ENCODE assay signal across 22 mouse cellular contexts in the genomic region with DNA sequence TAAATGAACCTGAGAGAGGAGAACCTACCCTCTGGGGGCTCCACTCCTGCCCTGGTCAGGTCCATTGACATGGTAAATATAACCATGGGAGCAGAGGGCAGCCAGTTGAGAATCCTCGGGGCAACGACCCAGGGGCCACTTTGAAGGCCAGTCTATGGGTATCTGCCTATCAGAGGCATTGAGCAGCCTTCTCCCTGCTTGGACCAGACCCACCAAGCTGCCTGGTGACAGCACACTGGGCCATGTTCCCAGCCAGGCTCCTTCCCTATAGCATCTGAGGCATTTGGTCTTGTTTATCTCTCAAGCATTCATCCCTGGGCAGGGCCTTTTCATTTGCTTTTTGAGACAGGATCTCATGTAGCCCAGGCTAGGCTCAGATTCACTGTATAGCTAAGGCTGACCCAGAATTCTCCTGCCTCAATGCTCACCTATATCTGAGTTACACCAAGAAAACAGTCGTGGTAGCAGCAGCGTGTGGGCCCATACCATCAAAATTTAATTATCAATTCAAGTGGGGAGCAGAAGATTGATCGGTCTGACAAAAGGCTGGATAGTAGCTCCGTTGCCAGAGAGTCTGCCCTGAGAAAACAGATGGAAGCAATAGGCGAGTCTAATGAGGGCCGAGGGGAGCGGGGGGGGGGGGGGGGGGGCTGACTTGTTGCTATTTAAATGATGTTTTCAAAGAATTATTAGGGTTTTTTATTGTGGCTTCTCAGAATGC.
DNase-seq lines count a peak whose midpoint lies in the region; ATAC-seq and TF ChIP-seq lines count a peak whose summit lies in the region.
"Had no signal": no experiment of that assay in that cellular context is flagged by ENCODE, and none has a peak within 500 bp of the region (broad histone marks: within the 10 kb centered on the region; RNA-seq: fewer than 3 reads in every experiment).

No protein-coding gene starts in this region.

- H3K79me2 ChIP-seq in liver, adult 2 months (ENCODE audit: control insufficient read depth, insufficient read depth, low read length): no peaks in the 10 kb centered on the region

- peaks cover 4% of the 10 kb centered on the region; the same call in 1 of the 2 replicates for H3K4me1 ChIP-seq in liver, adult 2 months (ENCODE audit: control insufficient read depth, insufficient read depth, low read length)
- no peaks in the 10 kb centered on the region for H3K4me1 ChIP-seq in liver, embryonic 12.5 days
- peaks cover 6% of the 10 kb centered on the region; the same call in 1 of the 2 replicates for H3K4me1 ChIP-seq in forebrain, embryonic 15.5 days
- no peaks in the 10 kb centered on the region; the same call in 1 of the 2 replicates for H3K4me1 ChIP-seq in hindbrain, embryonic 11.5 days (replicated peaks; ENCODE audit: control insufficient read depth, insufficient read depth, low read length)
- H3K4me1 ChIP-seq in limb, embryonic 10.5 days: peaks cover 18% of the 10 kb centered on the region
- H3K4me1 ChIP-seq: heart, embryonic 15.5 days; limb, embryonic 15.5 days; stomach, embryonic 15.5 days had no signal

- intact Hi-C loops in left cerebral cortex, adult 2 months (cut with DNase I): no loop called here

- no peak overlapping the region for H3K9ac ChIP-seq in liver, adult 2 months (ENCODE audit: low read depth, low read length)
- no peak overlapping the region for H3K9ac ChIP-seq in liver, embryonic 12.5 days
- no peak overlapping the region for H3K9ac ChIP-seq in forebrain, embryonic 15.5 days (replicated peaks)
- H3K9ac ChIP-seq in hindbrain, embryonic 11.5 days (ENCODE audit: low read depth, low read length): no peak overlapping the region
- H3K9ac ChIP-seq: heart, embryonic 15.5 days; limb, embryonic 15.5 days; stomach, embryonic 15.5 days had no signal

- 56% methylated on average over 9 of the region's 9 CpGs for WGBS in liver, adult 2 months
- 72% methylated on average over 9 of the region's 9 CpGs for WGBS in liver, embryonic 12.5 days (ENCODE audit: insufficient replicate concordance)
- 26% methylated on average over 9 of the region's 9 CpGs for WGBS in forebrain, embryonic 15.5 days
- WGBS in hindbrain, embryonic 11.5 days: 40% methylated on average over 9 of the region's 9 CpGs
- WGBS in limb, embryonic 10.5 days: 48% methylated on average over 9 of the region's 9 CpGs

- no peak overlapping the region for H3K4me3 ChIP-seq in liver, adult 2 months (ENCODE audit: insufficient read depth, low read depth, low read length)
- H3K4me3 ChIP-seq in liver, embryonic 12.5 days: no peak overlapping the region
- no peak overlapping the region for H3K4me3 ChIP-seq in forebrain, embryonic 15.5 days
- no peak overlapping the region for H3K4me3 ChIP-seq in hindbrain, embryonic 11.5 days (ENCODE audit: low read depth, low read length)
- H3K4me3 ChIP-seq in limb, embryonic 10.5 days: no peak overlapping the region
- H3K4me3 ChIP-seq in left cerebral cortex, adult 2 months: no peak overlapping the region
- H3K4me3 ChIP-seq: heart, embryonic 15.5 days; limb, embryonic 15.5 days; midbrain, embryonic 10.5 days; stomach, embryonic 15.5 days had no signal

- no peak for TF ChIP-seq CTCF in liver, adult 2 months (IDR thresholded peaks at IDR 0.05; ENCODE audit: low read depth, low read length)
- TF ChIP-seq CTCF in left cerebral cortex, adult 2 months (IDR thresholded peaks at IDR 0.05): no peak

- H3K9me3 ChIP-seq in liver, embryonic 12.5 days (replicated peaks): peaks cover 6% of the 10 kb centered on the region
- H3K9me3 ChIP-seq in forebrain, embryonic 15.5 days: no peaks in the 10 kb centered on the region
- no peaks in the 10 kb centered on the region for H3K9me3 ChIP-seq in hindbrain, embryonic 11.5 days (ENCODE audit: control insufficient read depth, low read length)
- no peaks in the 10 kb centered on the region for H3K9me3 ChIP-seq in limb, embryonic 10.5 days (replicated peaks)
- H3K9me3 ChIP-seq: heart, embryonic 15.5 days; limb, embryonic 15.5 days; stomach, embryonic 15.5 days had no signal

- H3K27ac ChIP-seq in liver, adult 2 months (replicated peaks; ENCODE audit: insufficient read depth, low read depth, low read length): peak overlapping the region; percentile 62; the same call in 1 of the 2 replicates
- no peak overlapping the region for H3K27ac ChIP-seq in liver, embryonic 12.5 days
- H3K27ac ChIP-seq in forebrain, embryonic 15.5 days (replicated peaks): peak overlapping the region; percentile 34; the same call in 1 of the 2 replicates
- H3K27ac ChIP-seq in hindbrain, embryonic 11.5 days (ENCODE audit: low read depth, low read length): no peak overlapping the region
- H3K27ac ChIP-seq in limb, embryonic 10.5 days: peak overlapping the region; percentile 46; the same call in 1 of the 2 replicates
- H3K27ac ChIP-seq in left cerebral cortex, adult 2 months: no peak overlapping the region
- H3K27ac ChIP-seq: heart, embryonic 15.5 days; limb, embryonic 15.5 days; midbrain, embryonic 10.5 days; stomach, embryonic 15.5 days had no signal

- no peaks in the 10 kb centered on the region for H3K27me3 ChIP-seq in liver, adult 2 months (ENCODE audit: control insufficient read depth, insufficient read depth, low read length)
- H3K27me3 ChIP-seq in liver, embryonic 12.5 days (replicated peaks): no peaks in the 10 kb centered on the region; the same call in 1 of the 2 replicates
- no peaks in the 10 kb centered on the region for H3K27me3 ChIP-seq in forebrain, embryonic 15.5 days
- H3K27me3 ChIP-seq in hindbrain, embryonic 11.5 days (ENCODE audit: control insufficient read depth, insufficient read depth, low read length): no peaks in the 10 kb centered on the region
- no peaks in the 10 kb centered on the region for H3K27me3 ChIP-seq in limb, embryonic 10.5 days (ENCODE audit: low read depth, poor library complexity, severe bottlenecking)
- H3K27me3 ChIP-seq: heart, embryonic 15.5 days; limb, embryonic 15.5 days; stomach, embryonic 15.5 days had no signal

- no peak for ATAC-seq in liver, embryonic 12.5 days
- peak; percentile 78 for ATAC-seq in forebrain, embryonic 15.5 days (replicated peaks)
- ATAC-seq in hindbrain, embryonic 11.5 days (ENCODE audit: low FRiP score): peak; percentile 63
- ATAC-seq: activated CD4-positive, CD25-positive, alpha-beta regulatory T cell, adult 4 months had no signal

- H3K36me3 ChIP-seq in liver, adult 2 months (ENCODE audit: control insufficient read depth, insufficient read depth, low read length): no peaks in the 10 kb centered on the region
- H3K36me3 ChIP-seq in liver, embryonic 12.5 days: no peaks in the 10 kb centered on the region
- no peaks in the 10 kb centered on the region for H3K36me3 ChIP-seq in forebrain, embryonic 15.5 days
- H3K36me3 ChIP-seq in hindbrain, embryonic 11.5 days (ENCODE audit: control insufficient read depth, insufficient read depth, low read length): no peaks in the 10 kb centered on the region
- H3K36me3 ChIP-seq in limb, embryonic 10.5 days: no peaks in the 10 kb centered on the region
- H3K36me3 ChIP-seq: heart, embryonic 15.5 days; limb, embryonic 15.5 days; midbrain, embryonic 10.5 days; stomach, embryonic 15.5 days had no signal

- no peak overlapping the region for H3K4me2 ChIP-seq in liver, embryonic 12.5 days
- no peak overlapping the region for H3K4me2 ChIP-seq in forebrain, embryonic 15.5 days (replicated peaks)
- H3K4me2 ChIP-seq in hindbrain, embryonic 11.5 days (replicated peaks; ENCODE audit: low read depth, low read length): no peak overlapping the region
- H3K4me2 ChIP-seq: heart, embryonic 15.5 days; limb, embryonic 15.5 days; stomach, embryonic 15.5 days had no signal

- TF ChIP-seq POLR2A in liver, adult 2 months (IDR thresholded peaks at IDR 0.05; ENCODE audit: extremely low read depth, insufficient read depth, low read length): no peak

- DNase-seq in liver, adult 2 months (ENCODE audit: extremely low read depth, low read depth, low spot score): peak; percentile 93
- peak; percentile 15 for DNase-seq in hindbrain, embryonic 11.5 days (ENCODE audit: low spot score)
- no peak for DNase-seq in limb, embryonic 10.5 days (ENCODE audit: low spot score)
- no peak for DNase-seq in kidney, postnatal 14 days
- DNase-seq in left cerebral cortex, adult 2 months (ENCODE audit: extremely low spot score in 1 of 2, low spot score in 2 of 2): no peak
- DNase-seq: adrenal gland, postnatal 10 days; cerebellum, adult 9-10 months; heart, postnatal 36 days; kidney, adult 2 months; kidney, postnatal 10 days; layer of hippocampus, postnatal 36 days; lung, adult 18-20 months; lung, postnatal 10 days; right cerebral cortex, adult 18-20 months; thymus, postnatal 25 days had no signal

Comparison
In these comparisons a context has a peak if more than half of its experiments do, and no peak if none do; other contexts are left out.
1. H3K27ac ChIP-seq: peak in liver, adult 2 months (single experiment), forebrain, embryonic 15.5 days (single experiment) and limb, embryonic 10.5 days (single experiment); none in liver, embryonic 12.5 days (single experiment), hindbrain, embryonic 11.5 days (single experiment) and left cerebral cortex, adult 2 months (single experiment).
2. DNase-seq: peak in liver, adult 2 months (single experiment) and hindbrain, embryonic 11.5 days (single experiment); none in limb, embryonic 10.5 days (single experiment), kidney, postnatal 14 days (single experiment) and left cerebral cortex, adult 2 months (0 of 2).